Mouse (Mus musculus): ENCODE measurements around the gene Fggy. TPM values are rescaled to one million over a fixed set of nuclear protein-coding genes. Genes with fewer than 3 reads are reported as not detected.

The Fggy gene
- polyA plus RNA-seq, 1 experiment: 19.0 TPM

DNA sequence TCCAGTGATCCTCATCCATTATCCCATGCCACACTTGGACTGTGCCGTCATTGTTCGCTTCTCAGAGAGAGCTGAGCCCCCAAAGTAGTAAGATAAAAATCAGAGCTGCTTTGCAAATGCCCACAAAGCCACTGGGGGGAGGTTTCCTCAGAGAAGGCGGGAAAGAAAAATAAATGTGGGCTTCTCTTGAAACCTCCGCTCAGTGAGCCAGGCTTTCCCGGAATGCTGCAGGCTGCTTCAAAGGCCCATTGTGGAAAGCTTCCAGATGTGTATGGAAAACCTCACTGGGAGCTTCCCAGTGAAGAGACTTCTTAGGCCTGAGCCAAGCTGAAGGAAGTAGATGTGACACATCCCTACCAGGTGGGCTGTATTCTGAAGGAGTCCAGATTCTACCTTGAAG lies 339.3 kb downstream of the Fggy start:
- Histone ChIP-seq H3K4me1 (ENCODE audit: control insufficient read depth, insufficient read depth, low read length) (peaks cover 23% of the 10 kb centered on the region), H3K4me3 (ENCODE audit: insufficient read depth, low read length) (no peak overlapping the region), H3K27ac (ENCODE audit: insufficient read depth, low read depth, low read length) (no peak overlapping the region)
- no peak for TF ChIP-seq CTCF (IDR thresholded peaks at IDR 0.05; ENCODE audit: low read depth, low read length)
- no peak for TF ChIP-seq POLR2A (IDR thresholded peaks at IDR 0.05; ENCODE audit: borderline replicate concordance, low read depth, low read length)

- no peak overlapping the region for H3K4me3 ChIP-seq (ENCODE audit: insufficient read depth, low read length)
- H3K27ac ChIP-seq (ENCODE audit: insufficient read depth, low read depth, low read length): no peak overlapping the region
- TF ChIP-seq POLR2A (IDR thresholded peaks at IDR 0.05; ENCODE audit: borderline replicate concordance, low read depth, low read length) (no peak), CTCF (IDR thresholded peaks at IDR 0.05; ENCODE audit: low read depth, low read length) (no peak)
- peaks cover 23% of the 10 kb centered on the region for H3K4me1 ChIP-seq (ENCODE audit: control insufficient read depth, insufficient read depth, low read length)
Measured at GRCm38 (mm10) chr4:95897236-95897874, 340.0 kb downstream of the Fggy start.

DNA sequence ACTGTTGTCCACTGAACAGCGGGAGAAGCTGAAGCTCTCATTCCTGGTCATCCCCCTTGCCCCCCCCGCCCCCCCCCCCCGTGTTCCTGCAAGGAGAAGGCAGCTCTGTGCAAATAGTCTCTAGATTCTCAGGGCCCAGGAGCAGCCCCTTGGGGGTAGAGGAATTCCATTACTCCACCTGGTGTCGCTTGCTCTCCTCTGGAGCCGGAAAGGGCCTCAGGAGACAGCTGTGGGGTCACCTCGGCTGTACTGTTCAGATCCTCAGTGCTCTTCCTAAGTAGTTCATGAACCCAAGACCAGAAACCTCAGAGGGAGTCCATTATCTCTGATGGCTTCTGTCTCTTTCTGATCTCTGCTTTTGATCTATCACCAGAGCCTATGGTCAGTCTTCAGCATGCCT lies 341.4 kb downstream of the Fggy start:
- H3K4me3 ChIP-seq (ENCODE audit: insufficient read depth, low read length): no peak overlapping the region
- no peak overlapping the region for H3K27ac ChIP-seq (ENCODE audit: insufficient read depth, low read depth, low read length)
- TF ChIP-seq CTCF (IDR thresholded peaks at IDR 0.05; ENCODE audit: low read depth, low read length) (no peak), POLR2A (IDR thresholded peaks at IDR 0.05; ENCODE audit: borderline replicate concordance, low read depth, low read length) (no peak)
- peaks cover 23% of the 10 kb centered on the region for H3K4me1 ChIP-seq (ENCODE audit: control insufficient read depth, insufficient read depth, low read length)

DNA sequence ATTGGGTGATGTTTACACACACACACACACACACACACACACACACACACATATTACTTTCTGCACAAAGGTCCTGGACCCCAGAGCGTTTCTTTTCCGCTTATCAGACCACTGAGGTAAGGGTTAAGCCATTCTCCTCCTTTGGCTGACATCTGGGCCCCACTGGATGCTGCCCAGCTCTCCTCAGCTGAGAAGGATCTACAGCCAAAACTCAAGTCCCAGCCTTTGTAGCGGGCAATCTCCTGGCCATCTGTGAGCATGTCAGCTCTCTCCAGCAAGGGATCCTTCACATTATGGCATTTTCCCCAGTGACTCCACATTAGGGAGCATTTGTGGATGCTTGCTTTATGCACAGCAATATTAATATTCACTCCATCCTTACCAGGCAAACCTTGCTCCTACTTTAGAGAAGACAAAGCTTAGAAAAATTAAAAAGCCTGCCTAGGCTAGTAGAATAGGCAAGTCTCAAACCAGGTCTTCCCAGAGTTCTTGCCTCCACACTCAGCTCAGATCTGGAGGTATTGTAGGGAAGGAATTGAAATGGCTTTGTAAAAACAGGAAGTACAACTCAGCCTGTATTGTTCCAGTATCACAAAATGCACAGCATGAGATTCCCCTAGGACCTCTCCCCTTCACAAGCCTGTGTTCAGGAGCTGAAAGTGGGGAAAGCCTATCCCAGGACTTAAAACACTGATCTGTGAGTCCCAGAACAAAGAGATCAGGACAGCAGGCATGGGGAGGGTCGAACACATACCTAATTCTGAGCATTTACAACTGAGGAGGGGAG lies 342.8 kb downstream of the Fggy start:
- TF ChIP-seq POLR2A (IDR thresholded peaks at IDR 0.05; ENCODE audit: borderline replicate concordance, low read depth, low read length) (no peak), CTCF (IDR thresholded peaks at IDR 0.05; ENCODE audit: low read depth, low read length) (no peak)
- no peak overlapping the region for H3K4me3 ChIP-seq (ENCODE audit: insufficient read depth, low read length)
- no peak overlapping the region for H3K27ac ChIP-seq (ENCODE audit: insufficient read depth, low read depth, low read length)
- H3K4me1 ChIP-seq (ENCODE audit: control insufficient read depth, insufficient read depth, low read length): peaks cover 24% of the 10 kb centered on the region

- Histone ChIP-seq H3K27ac (ENCODE audit: insufficient read depth, low read depth, low read length) (no peak overlapping the region), H3K4me1 (ENCODE audit: control insufficient read depth, insufficient read depth, low read length) (peaks cover 18% of the 10 kb centered on the region), H3K4me3 (ENCODE audit: insufficient read depth, low read length) (no peak overlapping the region)
- no peak for TF ChIP-seq CTCF (IDR thresholded peaks at IDR 0.05; ENCODE audit: low read depth, low read length)
- TF ChIP-seq POLR2A (IDR thresholded peaks at IDR 0.05; ENCODE audit: borderline replicate concordance, low read depth, low read length): no peak
Measured at GRCm38 (mm10) chr4:95900815-95901214, 343.5 kb downstream of the Fggy start.

- Histone ChIP-seq H3K4me3 (ENCODE audit: insufficient read depth, low read length) (no peak overlapping the region), H3K27ac (ENCODE audit: insufficient read depth, low read depth, low read length) (no peak overlapping the region), H3K4me1 (ENCODE audit: control insufficient read depth, insufficient read depth, low read length) (peaks cover 9% of the 10 kb centered on the region)
- no peak for TF ChIP-seq CTCF (IDR thresholded peaks at IDR 0.05; ENCODE audit: low read depth, low read length)
- no peak for TF ChIP-seq POLR2A (IDR thresholded peaks at IDR 0.05; ENCODE audit: borderline replicate concordance, low read depth, low read length)
Measured at GRCm38 (mm10) chr4:95906141-95906540, 348.8 kb downstream of the Fggy start.

DNA sequence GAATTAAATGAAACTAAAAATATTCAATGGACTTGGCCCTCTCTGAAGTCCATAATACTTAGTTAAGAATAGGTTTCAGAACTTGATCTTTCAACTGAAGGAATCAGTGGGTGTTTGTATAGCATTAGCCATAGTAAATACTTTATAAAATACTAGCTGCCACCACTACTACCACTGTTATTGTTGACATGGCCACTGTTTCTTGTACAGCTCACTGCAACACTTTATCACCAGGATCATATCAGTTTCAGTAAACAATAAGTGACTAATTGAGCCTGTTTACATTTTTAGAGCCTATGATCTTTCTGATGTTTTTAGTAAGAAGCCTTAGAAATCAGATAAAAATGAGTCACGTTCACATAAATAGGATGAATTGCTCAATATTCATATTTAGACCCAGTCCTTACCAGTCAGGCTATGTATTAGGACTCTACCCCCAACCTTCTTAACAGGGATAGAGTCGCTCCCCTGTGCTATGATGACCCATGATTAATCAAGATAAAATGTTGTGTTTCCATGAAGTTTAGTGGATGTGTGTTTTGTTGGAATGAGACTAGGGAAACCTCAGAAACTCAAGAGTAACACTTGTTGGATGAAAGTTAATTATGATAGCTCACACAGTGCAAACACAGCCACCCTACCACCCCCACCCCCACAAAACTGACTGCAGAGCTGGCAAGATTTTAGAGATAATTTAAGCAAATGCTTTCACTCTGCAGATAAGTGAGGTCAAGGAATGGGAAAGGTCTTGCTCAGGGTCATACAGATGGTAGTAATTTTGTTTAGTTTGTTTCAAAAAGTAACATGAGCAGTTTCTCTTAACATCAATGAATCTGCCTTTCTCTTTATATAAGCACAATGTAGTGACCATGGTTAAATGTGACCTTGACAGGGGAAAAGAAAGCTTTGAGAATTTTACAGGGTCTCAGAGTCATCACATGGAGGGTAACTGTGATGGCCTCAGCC lies 352.7 kb downstream of the Fggy start:
- no peak overlapping the region for H3K4me3 ChIP-seq (ENCODE audit: insufficient read depth, low read length)
- H3K4me1 ChIP-seq (ENCODE audit: control insufficient read depth, insufficient read depth, low read length): peaks cover 14% of the 10 kb centered on the region
- H3K27ac ChIP-seq (ENCODE audit: insufficient read depth, low read depth, low read length): no peak overlapping the region
- TF ChIP-seq CTCF (IDR thresholded peaks at IDR 0.05; ENCODE audit: low read depth, low read length) (no peak), POLR2A (IDR thresholded peaks at IDR 0.05; ENCODE audit: borderline replicate concordance, low read depth, low read length) (no peak)

- Histone ChIP-seq H3K4me1 (ENCODE audit: control insufficient read depth, insufficient read depth, low read length) (peaks cover 21% of the 10 kb centered on the region), H3K4me3 (ENCODE audit: insufficient read depth, low read length) (no peak overlapping the region), H3K27ac (ENCODE audit: insufficient read depth, low read depth, low read length) (no peak overlapping the region)
- TF ChIP-seq POLR2A (IDR thresholded peaks at IDR 0.05; ENCODE audit: borderline replicate concordance, low read depth, low read length) (no peak), CTCF (IDR thresholded peaks at IDR 0.05; ENCODE audit: low read depth, low read length) (no peak)
Measured at GRCm38 (mm10) chr4:95913026-95913425, 355.7 kb downstream of the Fggy start.
